Mouse (Mus musculus): ENCODE data around the gene Pcsk1n. TPM values are rescaled to one million over a fixed set of nuclear protein-coding genes. Genes with fewer than 3 reads are reported as not detected.
A peak's percentile ranks its signal among the peaks of the same experiment; 100 is the strongest.

The Pcsk1n gene
- total and polyA plus RNA-seq, 2 experiments from 2014 or later, result 161 to 561 TPM

DNA sequence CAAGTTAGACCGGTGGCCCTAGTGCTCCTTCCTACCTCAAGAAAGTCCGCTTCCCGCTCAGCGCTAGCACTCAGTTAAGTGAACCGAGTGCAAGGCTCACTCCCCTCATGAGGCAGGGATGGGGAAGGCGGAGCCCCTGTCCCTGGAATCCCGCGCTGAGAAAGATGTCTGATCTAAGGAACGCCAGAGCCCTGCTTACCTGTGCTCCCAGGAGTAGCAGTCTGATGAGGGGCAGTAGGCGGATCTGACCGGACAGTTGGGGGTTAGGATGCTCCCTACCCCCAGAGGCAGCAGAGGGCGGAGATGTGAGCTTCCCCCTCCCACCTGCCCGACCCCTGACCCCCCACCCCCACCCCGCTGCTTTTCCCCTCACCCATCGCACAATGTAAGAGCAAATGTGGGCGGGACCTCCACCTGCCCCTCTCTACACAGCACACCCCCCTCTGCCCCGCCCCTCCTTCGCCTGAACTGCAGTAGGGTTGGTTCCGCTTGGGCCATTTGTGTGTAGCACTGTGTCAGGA is 8.7 kb downstream of the Pcsk1n start, which contains the start of gene Eras:
TSS of gene Eras (minus strand) at position 338 of the 521 bp plus-strand sequence.
- no peaks in the 10 kb centered on the region for H3K27me3 ChIP-seq (ENCODE audit: insufficient read depth, low read length)
- H3K36me3 ChIP-seq (ENCODE audit: insufficient read depth, low read length), result peaks cover 8% of the 10 kb centered on the region
- DNase-seq (ENCODE audit: low spot score), result no peak
- WGBS, result 25% methylated on average over 16 of the region's 19 CpGs
- H3K27ac ChIP-seq (ENCODE audit: low read depth, low read length), result no peak within 1 kb of the TSS
- H3K9ac ChIP-seq (replicated peaks; ENCODE audit: low read length, poor library complexity, severe bottlenecking), result no peak within 1 kb of the TSS
- no peak for TF ChIP-seq CTCF (IDR thresholded peaks at IDR 0.05)
- no peaks in the 10 kb centered on the region for H3K4me1 ChIP-seq (ENCODE audit: insufficient read depth, low read length)
- no peak within 1 kb of the TSS for H3K4me3 ChIP-seq (ENCODE audit: low read depth, low read length)
- ATAC-seq (ENCODE audit: low FRiP score), result no peak
- H3K4me2 ChIP-seq (ENCODE audit: low read depth, low read length, poor library complexity, severe bottlenecking), result no peak within 1 kb of the TSS
- H3K9me3 ChIP-seq (ENCODE audit: low read length), result no peaks in the 10 kb centered on the region; the same call in 1 of the 2 replicates

DNA sequence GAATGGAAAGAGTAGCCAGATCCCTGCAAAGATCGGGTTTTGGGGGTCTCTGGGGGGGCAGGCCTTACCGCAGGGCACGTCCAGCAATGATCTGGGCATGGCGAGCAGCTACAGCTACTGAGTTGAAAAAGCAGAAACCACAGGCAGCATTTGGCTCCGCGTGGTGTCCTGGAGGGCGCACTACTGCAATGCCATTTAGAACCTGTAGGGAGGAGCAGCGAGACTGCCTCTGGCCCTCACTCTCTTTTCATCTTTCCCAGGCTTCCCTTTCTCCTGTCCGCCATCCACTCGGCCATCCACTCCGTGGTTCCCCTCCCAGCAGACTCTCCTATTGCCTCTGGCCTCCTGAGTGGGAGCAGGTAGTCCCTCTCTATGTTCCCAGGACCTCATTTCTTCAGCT is 17.3 kb downstream of the Pcsk1n start:
- no peak for ATAC-seq (ENCODE audit: low FRiP score)
- Histone ChIP-seq H3K27ac (ENCODE audit: low read depth, low read length) (no peak overlapping the region), H3K36me3 (ENCODE audit: insufficient read depth, low read length) (peaks cover 13% of the 10 kb centered on the region; the same call in 1 of the 2 replicates), H3K4me2 (ENCODE audit: low read depth, low read length, poor library complexity, severe bottlenecking) (no peak overlapping the region), H3K9me3 (ENCODE audit: low read length) (no peaks in the 10 kb centered on the region), H3K4me1 (ENCODE audit: insufficient read depth, low read length) (no peaks in the 10 kb centered on the region), H3K9ac (replicated peaks; ENCODE audit: low read length, poor library complexity, severe bottlenecking) (no peak overlapping the region), H3K4me3 (ENCODE audit: low read depth, low read length) (no peak overlapping the region), H3K27me3 (ENCODE audit: insufficient read depth, low read length) (no peaks in the 10 kb centered on the region)
- WGBS, result 60% methylated on average over 7 of the region's 11 CpGs
- no peak for DNase-seq (ENCODE audit: low spot score)
- peak; percentile 36 for TF ChIP-seq CTCF (IDR thresholded peaks at IDR 0.05)

- Histone ChIP-seq H3K4me3 (ENCODE audit: low read depth, low read length) (no peak overlapping the region), H3K9ac (replicated peaks; ENCODE audit: low read length, poor library complexity, severe bottlenecking) (no peak overlapping the region), H3K9me3 (ENCODE audit: low read length) (no peaks in the 10 kb centered on the region), H3K27ac (ENCODE audit: low read depth, low read length) (no peak overlapping the region), H3K4me1 (ENCODE audit: insufficient read depth, low read length) (no peaks in the 10 kb centered on the region), H3K36me3 (ENCODE audit: insufficient read depth, low read length) (peaks cover 11% of the 10 kb centered on the region; the same call in 1 of the 2 replicates), H3K4me2 (ENCODE audit: low read depth, low read length, poor library complexity, severe bottlenecking) (no peak overlapping the region), H3K27me3 (ENCODE audit: insufficient read depth, low read length) (no peaks in the 10 kb centered on the region)
- ATAC-seq (ENCODE audit: low FRiP score) (no peak), DNase-seq (ENCODE audit: low spot score) (no peak)
- no peak for TF ChIP-seq CTCF (IDR thresholded peaks at IDR 0.05)
- WGBS, result 97% methylated on average over 6 of the region's 6 CpGs
Measured at GRCm38 (mm10) chrX:7937667-7938066, 18.0 kb downstream of the Pcsk1n start.

- TF ChIP-seq CTCF (IDR thresholded peaks at IDR 0.05), result no peak
- Histone ChIP-seq H3K4me3 (ENCODE audit: low read depth, low read length) (no peak overlapping the region), H3K4me1 (ENCODE audit: insufficient read depth, low read length) (no peaks in the 10 kb centered on the region), H3K27ac (ENCODE audit: low read depth, low read length) (no peak overlapping the region), H3K4me2 (ENCODE audit: low read depth, low read length, poor library complexity, severe bottlenecking) (no peak overlapping the region), H3K9me3 (ENCODE audit: low read length) (no peaks in the 10 kb centered on the region), H3K27me3 (ENCODE audit: insufficient read depth, low read length) (no peaks in the 10 kb centered on the region), H3K36me3 (ENCODE audit: insufficient read depth, low read length) (0 out of 2 replicates have a peak, but pooled peaks cover 2% of the 10 kb centered on the region), H3K9ac (replicated peaks; ENCODE audit: low read length, poor library complexity, severe bottlenecking) (no peak overlapping the region)
- WGBS, result 75% methylated on average over 8 of the region's 8 CpGs
- DNase-seq (ENCODE audit: low spot score) (no peak), ATAC-seq (ENCODE audit: low FRiP score) (no peak)
Measured at GRCm38 (mm10) chrX:7945618-7946017, 26.0 kb downstream of the Pcsk1n start.

DNA sequence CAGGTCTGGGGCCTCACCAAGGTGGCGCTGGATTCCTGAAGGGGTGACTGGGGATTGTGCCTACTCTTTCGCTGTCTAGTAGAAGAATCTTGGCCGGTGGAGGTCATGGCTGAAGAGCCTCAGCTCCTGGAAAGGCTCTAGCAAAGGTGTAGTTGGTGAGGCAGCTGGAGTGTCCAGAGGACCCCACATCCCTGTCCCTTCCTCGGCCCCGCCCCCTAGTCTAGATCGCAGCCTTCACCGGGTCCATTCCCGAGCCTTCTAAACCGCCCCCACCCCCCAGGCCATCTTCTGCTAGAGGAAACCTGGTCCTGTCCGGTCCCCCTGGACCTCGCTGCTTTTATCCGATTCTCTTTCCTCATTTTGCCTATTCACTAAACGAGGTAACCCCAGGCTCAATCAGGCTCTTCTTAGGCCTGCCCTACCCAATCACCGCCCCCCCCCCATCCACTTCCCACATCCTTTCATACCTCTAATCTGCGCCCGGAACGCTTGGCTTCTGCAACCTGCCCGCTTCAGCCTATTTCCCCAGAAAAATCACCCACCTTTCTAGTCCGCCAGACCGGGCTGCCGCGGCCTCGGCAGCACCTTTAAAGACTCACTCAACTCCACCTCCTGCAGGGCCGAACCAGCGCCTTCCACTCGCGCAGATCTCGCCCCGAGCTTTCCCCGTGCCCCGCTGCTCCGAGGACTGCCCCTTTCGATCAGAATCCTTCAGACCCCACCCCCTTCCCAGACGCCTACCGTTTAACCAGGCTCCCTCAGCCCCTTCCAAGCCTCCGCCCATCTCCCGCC is 27.7 kb downstream of the Pcsk1n start, which contains the start of gene Hdac6:
TSS of gene Hdac6 (minus strand) at position 782 of the 792 bp plus-strand sequence.
- Histone ChIP-seq H3K4me3 (ENCODE audit: low read depth, low read length) (peak within 1 kb of the TSS; percentile 43), H3K4me2 (ENCODE audit: low read depth, low read length, poor library complexity, severe bottlenecking) (peak within 1 kb of the TSS; percentile 54), H3K36me3 (ENCODE audit: insufficient read depth, low read length) (0 out of 2 replicates have a peak, but pooled peaks cover 2% of the 10 kb centered on the region), H3K9me3 (ENCODE audit: low read length) (no peaks in the 10 kb centered on the region), H3K4me1 (ENCODE audit: insufficient read depth, low read length) (no peaks in the 10 kb centered on the region), H3K27me3 (ENCODE audit: insufficient read depth, low read length) (no peaks in the 10 kb centered on the region), H3K9ac (replicated peaks; ENCODE audit: low read length, poor library complexity, severe bottlenecking) (peak within 1 kb of the TSS; percentile 54), H3K27ac (ENCODE audit: low read depth, low read length) (peak within 1 kb of the TSS; percentile 71)
- TF ChIP-seq CTCF (IDR thresholded peaks at IDR 0.05), result no peak
- DNase-seq (ENCODE audit: low spot score), result peak; percentile 1
- peak; percentile 35; the same call in 1 of the 2 replicates for ATAC-seq (ENCODE audit: low FRiP score)
- 22% methylated on average over 36 of the region's 37 CpGs for WGBS
